Mouse (Mus musculus) forebrain, embryonic 13.5 days (tissue): ENCODE measurements around the gene Ppara. TPM values are rescaled to one million over a fixed set of nuclear protein-coding genes. Genes with fewer than 3 reads are reported as not detected.

ENCODE experiments used
- ATAC-seq: fragments of 200-750 bp; cut with Nextera tagmentation; 2 replicates; pipeline ENCODE4 v1.8.0; 2017
- H3K27ac ChIP-seq: fragments of 300-500 bp; sonication (generic); 2 replicates; pipeline ENCODE4 v1.5.1; 2015; ENCODE audit warnings: inconsistent platforms, mild to moderate bottlenecking, moderate library complexity
- H3K27me3 ChIP-seq: fragments of 300-500 bp; sonication (generic); 2 replicates; pipeline ENCODE4 v1.6.1; 2015; ENCODE audit warnings: mild to moderate bottlenecking, inconsistent platforms
- H3K36me3 ChIP-seq: fragments of 300-500 bp; sonication (generic); 2 replicates; pipeline ENCODE4 v1.6.1; 2015; ENCODE audit warnings: mild to moderate bottlenecking, inconsistent platforms; ENCODE audit not compliant: poor library complexity, severe bottlenecking
- H3K4me1 ChIP-seq: fragments of 300-500 bp; sonication (generic); 2 replicates; pipeline ENCODE4 v1.6.1; 2015; ENCODE audit warnings: inconsistent platforms
- H3K4me2 ChIP-seq: fragments of 300-500 bp; sonication (generic); 2 replicates; pipeline ENCODE4 v1.6.1; 2015; ENCODE audit warnings: inconsistent platforms, mild to moderate bottlenecking, moderate library complexity
- H3K4me3 ChIP-seq: fragments of 300-500 bp; sonication (generic); 2 replicates; pipeline ENCODE4 v1.5.1; 2015; ENCODE audit warnings: mild to moderate bottlenecking, inconsistent platforms
- H3K9ac ChIP-seq: fragments of 300-500 bp; sonication (generic); 2 replicates; pipeline ENCODE4 v1.6.1; 2015; ENCODE audit warnings: mild to moderate bottlenecking, inconsistent platforms
- H3K9me3 ChIP-seq: fragments of 300-500 bp; sonication (generic); replicated peaks from 2 replicates; pipeline ENCODE4 v1.6.1; 2016; ENCODE audit warnings: inconsistent platforms
- WGBS: fragments of 180-500 bp; shearing (Covaris S2); methylation state at CpG from one replicate; pipeline ENCODE4 v1.1.7; 2015; 5-methylcytosine and 5-hydroxymethylcytosine counted together
- microRNA counts: library from miRNA; unstranded; fragments of <30 nt; microRNA quantifications from one replicate; lab custom pipeline; 2016
- microRNA-seq: library from miRNA; unstranded; fragments of <30 nt; microRNA quantifications from one replicate; pipeline ENCODE4, GENCODE M21; 2016
- polyA plus RNA-seq: library from polyadenylated mRNA; unstranded; fragments of >200 nt; fragmentation: Nextera tagmentation; extraction: Ambion mirVana; gene quantifications from 2 replicates; pipeline ENCODE4 v1.2.1, GENCODE M21; 2015

The Ppara gene
- polyA plus RNA-seq, 1 experiment from 2014 or later, result 0.63 TPM

DNA sequence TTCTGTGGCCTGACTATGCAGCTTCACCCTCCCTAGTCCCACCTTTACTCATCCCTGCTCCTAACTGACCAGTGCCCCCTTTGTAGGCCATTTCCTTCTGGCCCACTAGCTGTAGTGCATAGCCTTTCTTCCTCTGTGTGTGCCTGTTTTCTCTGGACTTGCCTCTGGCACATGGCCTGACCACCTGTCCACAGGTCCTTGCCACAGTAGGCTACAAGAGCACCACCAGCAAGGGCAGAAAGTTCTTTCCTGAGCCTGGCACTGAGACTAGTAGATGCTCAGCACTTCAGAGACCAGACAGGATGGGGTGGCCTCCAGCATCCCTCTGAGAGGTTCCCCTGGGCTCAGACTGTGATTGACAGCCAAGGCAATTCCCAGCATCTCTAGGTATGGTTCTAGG lies 110.3 kb downstream of the Ppara start:
- ATAC-seq, result no peak
- no peak overlapping the region for H3K4me2 ChIP-seq

DNA sequence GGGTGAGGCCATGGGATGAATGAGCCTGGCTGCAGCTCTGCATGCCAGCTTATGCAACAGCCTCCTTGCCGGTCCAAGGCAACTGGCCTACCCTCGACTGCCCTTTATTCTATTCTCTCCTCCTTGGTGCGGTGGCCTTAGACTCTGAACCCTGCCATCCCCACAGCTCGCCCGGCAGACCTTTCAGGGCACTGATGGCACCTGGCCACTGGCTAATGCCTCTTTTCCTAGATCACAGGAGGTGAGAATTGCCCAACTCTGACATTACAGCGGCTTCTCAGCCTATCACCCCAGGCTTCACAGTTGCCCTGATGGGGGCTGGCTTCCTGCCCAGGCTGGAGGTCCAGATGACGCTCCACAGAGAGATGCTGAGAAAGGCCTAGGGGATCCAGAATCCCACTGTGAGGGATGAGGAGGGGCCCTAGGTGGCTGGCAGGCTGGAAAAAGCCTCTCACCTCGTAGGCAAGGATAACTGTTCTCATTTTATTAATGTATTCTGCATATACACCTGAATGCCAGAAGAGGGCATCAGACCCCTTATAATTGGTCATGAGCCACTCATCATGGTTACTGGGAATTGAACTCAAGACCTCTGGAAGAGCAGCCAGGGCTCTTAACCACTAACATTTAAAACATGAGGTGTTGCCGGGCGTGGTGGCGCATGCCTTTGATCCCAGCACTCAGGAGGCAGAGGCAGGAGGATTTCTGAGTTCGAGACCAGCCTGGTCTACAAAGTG lies 117.0 kb downstream of the Ppara start:
- WGBS, result 77% methylated on average over 12 of the region's 12 CpGs

More for the DNA sequence above, 110.3 kb downstream of the Ppara start:
- Histone ChIP-seq H3K27ac (no peak overlapping the region), H3K9me3 (no peaks in the 10 kb centered on the region), H3K36me3 (no peaks in the 10 kb centered on the region), H3K9ac (no peak overlapping the region), H3K4me1 (no peaks in the 10 kb centered on the region), H3K27me3 (no peaks in the 10 kb centered on the region), H3K4me3 (no peak overlapping the region)

More for the DNA sequence above, 117.0 kb downstream of the Ppara start:
- H3K27ac ChIP-seq, result no peak overlapping the region
- H3K4me2 ChIP-seq, result no peak overlapping the region
- H3K36me3 ChIP-seq, result no peaks in the 10 kb centered on the region
- H3K9ac ChIP-seq, result no peak overlapping the region
- no peak overlapping the region for H3K4me3 ChIP-seq
- H3K9me3 ChIP-seq, result no peaks in the 10 kb centered on the region
- no peaks in the 10 kb centered on the region for H3K27me3 ChIP-seq
- ATAC-seq, result no peak
- no peaks in the 10 kb centered on the region for H3K4me1 ChIP-seq

MicroRNAs encoded within 50 kb of the gene (microRNA counts, 519-probe panel; counts per million panel counts)
- 5,871 counts per million, percentile 96 among the panel's probes with 10 or more counts for microRNA mmu-let-7b (lab: Ali Mortazavi, UCI)
- microRNA mmu-let-7c (lab: Ali Mortazavi, UCI), result 6,618 counts per million, percentile 98 among the panel's probes with 10 or more counts

Small RNA genes within 50 kb of the gene (microRNA-seq; reads per million reads assigned to microRNA genes)
- 3,874 reads per million, percentile 88 among the genes with 10 or more reads in this experiment for gene Mirlet7b
- gene Mirlet7c-2, result 243 reads per million, percentile 62 among the genes with 10 or more reads in this experiment

Other genes with a start within 250 kb of the Ppara start
- not detected in 2 replicates for gene 7530416G11Rik, start 231.8 kb upstream of the Ppara start, polyA plus RNA-seq
- gene Wnt7b, start 152.5 kb upstream of the Ppara start, polyA plus RNA-seq, result 84.0 and 92.2 TPM in 2 replicates
- 17.8 and 18.7 TPM in 2 replicates for gene Cdpf1, start 76.7 kb downstream of the Ppara start, polyA plus RNA-seq
- gene Pkdrej, start 86.8 kb downstream of the Ppara start, polyA plus RNA-seq, result not detected in 2 replicates
- gene Ttc38, start 97.3 kb downstream of the Ppara start, polyA plus RNA-seq, result 2.9 and 3.4 TPM in 2 replicates
- 31.0 and 31.4 TPM in 2 replicates for gene Gtse1, start 124.8 kb downstream of the Ppara start, polyA plus RNA-seq
- 45.2 and 53.2 TPM in 2 replicates for gene Trmu, start 144.3 kb downstream of the Ppara start, polyA plus RNA-seq